Mouse (Mus musculus): ENCODE measurements at regions not wholly inside any gene's neighbourhood (a gene's known extent, or its start where the extent isn't known, plus 50 kb on each side); places are given as distances from the start of the nearest gene placed in this dataset.

DNA sequence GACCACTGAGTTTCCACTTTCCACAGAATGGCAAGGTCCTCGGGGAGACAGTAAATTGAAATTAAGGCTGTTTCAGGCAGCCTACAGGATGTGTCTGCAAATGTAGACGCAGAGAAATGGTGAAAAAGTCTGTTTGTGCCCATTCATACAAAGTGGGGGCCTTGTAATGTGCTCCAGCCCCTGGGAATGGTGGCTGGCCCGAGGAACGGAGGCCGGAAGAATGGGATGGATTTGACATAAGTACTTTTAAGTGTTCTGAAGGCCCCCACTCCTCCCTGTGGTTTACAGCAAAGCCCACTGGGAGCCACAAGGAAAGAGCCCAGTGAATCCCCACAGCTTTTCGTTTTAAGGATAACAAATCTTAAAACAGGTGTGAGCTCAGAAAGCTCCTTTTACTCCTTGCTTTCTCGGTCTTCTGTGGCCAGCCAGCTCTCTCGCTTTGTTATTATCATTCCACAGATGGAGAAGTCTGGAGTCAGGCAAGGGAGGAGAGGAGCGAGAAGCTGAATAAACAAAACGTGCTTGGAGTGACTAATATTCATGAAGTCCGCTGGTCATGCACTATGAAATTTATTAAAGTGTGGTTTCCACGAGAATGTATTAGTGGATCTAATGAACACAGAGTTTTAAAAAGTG lies 337.7 kb downstream of the Hlx start:
- DNase-seq, result no peak

DNA sequence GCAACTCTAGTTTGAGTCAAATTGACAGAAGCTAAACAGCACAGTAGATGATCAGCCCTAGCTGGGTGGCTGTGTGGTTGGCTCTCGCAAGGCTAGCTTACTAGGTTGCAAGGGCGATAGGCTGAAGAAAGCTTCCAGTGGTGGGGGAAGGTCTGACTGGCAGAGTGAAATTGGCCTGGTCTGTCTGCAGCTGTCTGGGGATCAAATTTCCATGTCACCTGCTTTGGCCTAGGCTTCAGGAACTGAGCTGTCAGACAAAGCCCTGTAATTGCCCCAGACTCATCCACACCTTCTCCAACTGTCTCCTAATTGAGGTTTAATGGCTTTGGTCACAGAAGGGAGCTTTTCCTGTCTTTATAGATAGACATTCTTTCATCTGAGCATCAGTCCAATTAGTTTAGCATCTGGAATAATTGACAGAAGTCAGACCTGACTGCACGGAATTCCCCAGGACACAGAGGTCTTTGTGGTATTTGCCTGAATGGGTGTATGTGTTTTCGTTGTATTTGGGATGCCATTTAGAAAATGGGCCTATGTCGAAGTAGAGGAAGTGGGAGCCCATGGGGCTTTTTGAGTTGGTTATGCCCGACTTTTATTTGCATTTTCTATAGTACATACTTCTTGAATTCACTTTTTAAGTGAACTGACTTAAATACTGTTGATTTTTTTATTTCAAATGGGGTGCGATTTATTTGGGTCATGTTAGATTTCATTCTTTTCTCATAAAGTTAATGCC lies 348.2 kb downstream of the Hlx start:
- DNase-seq, result no peak

DNA sequence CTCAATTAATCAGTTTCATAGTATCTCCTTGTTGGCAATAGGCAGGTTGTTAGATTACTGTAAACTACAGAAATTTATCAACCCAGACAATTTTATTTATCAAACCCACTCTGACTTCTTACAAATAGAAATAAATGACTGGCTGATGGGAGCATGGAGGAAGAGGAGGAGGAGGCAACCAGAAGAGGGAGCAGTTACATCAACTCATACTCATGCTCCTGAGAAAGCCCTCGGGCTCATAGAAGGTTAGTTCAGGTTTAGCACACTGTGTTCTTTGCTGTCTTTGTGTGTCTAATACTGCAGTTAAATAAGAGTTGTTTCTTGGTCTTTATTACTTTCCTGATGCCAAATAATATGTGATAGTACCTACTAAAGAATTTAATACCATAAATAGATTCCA lies 344.6 kb upstream of the 1700056E22Rik start:
- no peak for DNase-seq

DNA sequence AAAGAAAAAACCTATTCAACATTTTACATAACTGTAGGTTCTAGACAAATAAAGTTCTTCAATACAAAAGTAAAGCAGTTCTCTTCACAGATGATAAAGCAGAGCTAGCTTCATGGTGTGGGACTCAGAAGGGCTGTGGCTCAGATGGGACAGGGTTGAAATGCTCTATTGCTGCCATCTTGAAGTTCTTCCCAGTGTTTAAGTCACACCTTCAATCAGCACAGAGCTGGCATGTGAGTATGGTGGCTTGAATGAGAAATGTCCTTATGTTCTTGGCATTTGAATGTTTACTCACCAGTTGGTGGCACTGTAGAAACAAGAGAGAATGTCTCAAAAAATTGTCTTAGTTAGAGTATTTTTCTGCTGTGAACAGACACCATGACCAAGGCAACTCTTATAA lies 330.9 kb upstream of the 1700056E22Rik start:
- DNase-seq, result no peak

DNA sequence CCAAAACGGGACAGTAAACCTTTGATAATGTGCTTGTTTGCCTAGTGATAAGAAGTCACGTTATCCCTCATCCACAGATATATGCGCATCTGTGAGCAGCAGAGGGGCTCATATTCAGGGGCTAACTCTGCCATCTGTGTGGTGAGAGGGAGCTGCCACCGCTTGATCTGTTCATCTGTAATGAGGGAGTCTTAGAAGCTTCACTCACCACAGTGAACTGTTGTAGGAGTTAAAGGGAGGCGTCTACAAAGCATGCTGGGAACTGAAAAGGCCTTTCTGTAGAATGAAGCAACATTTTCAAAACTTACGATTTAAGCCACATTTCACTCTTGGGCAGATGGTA lies 324.1 kb upstream of the 1700056E22Rik start:
- DNase-seq, result no peak

DNA sequence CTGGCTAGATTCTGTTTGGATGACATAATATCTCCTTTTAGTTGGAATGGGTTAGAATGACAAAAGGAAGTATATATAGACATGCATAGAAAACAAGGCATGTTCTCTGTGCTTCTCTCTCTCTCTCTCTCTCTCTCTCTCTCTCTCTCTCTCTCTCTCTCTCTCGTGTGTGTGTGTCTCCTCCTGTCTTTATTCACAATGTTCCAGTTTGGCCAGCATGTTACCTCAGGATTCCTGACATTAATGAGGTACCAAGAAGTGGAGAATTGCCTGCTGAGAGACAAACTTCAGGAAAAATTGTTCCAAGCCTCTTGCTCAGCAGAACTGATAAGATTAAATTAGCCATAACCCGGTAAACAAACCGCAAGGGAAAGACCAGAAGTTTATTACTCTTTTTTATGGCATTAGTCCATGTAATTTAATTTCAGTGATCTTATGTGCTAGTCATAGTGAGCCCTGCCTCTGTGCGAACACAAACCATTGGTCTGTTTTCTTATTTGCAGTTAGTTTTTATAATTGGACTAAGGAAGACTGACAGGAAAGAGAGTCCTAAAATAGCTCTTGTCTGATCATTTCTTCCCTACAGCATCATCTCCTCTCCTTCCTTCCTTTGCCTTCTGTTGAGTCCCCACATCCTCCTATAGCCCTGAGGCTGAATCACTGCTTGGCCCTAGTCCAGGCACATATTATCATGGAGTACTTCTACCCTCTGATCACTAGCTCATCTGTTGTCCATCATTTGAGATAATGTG lies 323.5 kb upstream of the 1700056E22Rik start:
- peak; percentile 9 for DNase-seq

DNA sequence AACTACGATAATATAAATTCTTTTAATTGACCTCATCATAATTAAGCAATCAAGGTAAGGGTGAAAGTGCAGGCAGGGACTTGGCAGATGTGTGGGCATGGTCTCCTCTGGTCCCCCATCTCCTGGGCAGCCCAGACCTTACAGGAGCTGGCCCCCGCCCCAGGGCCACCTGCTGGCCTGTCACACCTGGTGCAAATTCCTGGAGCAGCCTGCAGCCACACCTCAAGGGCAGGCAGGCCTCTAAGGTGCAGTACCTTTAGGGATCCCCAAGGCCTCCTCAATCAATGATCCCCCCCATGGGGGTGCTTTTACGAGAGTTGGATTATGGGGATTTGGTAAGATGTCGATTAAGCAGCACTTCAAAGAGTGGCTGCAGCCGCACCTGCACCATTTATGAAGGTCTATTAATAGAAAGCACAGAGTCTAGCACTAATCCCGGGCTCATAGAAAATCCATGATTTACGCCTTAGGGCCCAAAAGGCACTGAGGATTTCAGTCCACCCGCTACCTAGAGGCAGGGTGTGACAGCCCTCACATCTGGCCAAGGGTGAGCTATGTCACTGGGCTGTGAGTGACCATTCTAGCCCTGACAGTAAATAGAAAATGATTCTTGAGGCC lies 319.8 kb upstream of the 1700056E22Rik start:
- DNase-seq, result no peak

DNA sequence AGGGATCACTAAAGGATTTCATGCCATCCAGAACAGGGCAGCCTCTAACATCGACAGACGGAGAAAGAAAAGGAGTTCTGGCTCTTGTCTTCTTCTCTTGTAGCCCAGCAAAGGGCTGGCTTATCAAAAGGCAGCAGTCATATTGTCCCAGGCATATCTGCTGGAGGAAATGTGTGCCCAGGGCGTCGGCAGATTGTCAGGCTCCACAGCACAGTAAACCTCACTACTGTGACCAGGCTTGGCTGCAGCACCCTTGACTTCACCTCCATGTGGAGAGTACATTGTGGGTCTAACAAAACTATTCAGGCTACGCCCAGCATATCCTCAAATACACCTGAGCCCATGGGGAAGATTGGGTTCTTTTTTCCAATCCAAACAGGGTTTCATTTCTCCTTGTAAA lies 317.7 kb upstream of the 1700056E22Rik start:
- no peak for DNase-seq

DNA sequence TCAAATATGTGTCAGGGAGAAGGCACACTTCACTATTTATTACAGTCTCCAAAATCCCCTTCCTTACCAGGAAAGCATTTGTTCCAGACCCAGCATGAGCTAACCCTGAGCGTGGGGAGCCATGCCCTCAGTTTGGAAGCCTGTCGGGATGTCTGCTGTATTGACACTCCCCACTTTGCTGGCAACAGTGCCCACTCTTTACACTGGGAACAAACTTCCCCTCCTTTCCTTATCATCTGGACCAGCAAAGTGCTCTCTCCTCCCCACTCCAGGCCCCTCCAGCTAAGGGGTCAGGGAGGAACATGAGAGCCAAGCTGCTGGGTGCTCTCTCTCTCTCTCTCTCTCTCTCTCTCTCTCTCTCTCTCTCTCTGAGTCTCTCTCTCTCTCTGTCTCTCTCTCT lies 310.7 kb upstream of the 1700056E22Rik start:
- DNase-seq, result no peak

DNA sequence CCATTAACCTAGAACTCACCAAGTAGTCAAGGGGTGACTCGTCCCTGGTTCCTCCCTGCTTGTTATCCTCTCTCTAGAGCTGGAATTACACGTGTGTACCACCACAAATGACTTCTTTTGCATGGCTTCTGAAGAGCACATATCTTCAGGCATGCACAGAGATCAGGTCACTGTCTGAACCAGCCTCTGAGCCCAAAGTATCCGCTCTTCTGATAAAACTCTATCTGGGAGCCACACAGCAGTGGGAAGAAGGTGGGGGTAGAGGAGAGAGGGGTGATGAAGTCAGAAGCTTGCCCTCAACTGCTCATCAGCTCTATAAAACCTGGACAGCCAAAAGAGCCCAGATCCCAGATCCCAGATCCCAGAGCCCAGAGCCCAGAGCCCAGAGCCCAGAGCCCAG lies 301.9 kb upstream of the 1700056E22Rik start:
- DNase-seq, result no peak

DNA sequence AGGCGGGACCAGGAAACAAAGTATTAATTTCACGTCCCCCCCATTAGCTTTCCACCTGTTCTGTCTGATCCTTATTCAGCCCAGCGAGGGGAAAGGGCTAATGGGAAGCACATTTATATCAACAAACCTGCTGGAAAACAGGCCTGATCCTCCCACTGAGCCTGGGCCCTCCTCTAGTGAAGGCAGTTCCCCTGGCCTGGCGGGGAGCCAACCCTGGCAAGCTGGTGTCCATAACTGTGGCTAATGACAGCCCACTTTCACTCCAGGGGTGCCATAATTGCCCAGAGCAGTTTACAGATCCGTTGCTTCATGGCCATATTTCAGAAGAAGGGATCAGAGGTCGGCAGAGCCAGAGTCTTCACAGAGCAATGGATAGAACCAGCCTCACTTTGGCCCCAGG lies 301.2 kb upstream of the 1700056E22Rik start:
- peak; percentile 12 for DNase-seq

DNA sequence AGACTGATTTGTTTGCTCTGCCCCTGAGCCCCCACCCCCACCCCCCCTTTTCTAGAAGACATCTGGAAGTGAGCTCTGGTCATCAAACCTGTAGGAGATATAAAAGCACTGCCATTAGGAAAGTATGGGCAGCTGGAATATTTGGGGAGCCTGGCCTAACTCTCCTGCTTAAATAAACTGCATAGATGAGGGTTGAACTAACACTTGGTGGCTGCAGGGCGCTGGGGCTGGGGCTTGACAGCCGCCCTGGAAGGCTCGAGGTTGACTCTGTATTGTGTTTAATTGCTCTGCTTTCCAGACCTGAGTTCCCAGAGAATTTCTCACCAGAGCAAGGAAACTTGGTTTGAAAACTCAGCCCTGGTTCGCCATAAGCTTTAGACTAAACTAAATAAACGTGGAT lies 300.7 kb upstream of the 1700056E22Rik start:
- DNase-seq, result no peak

DNA sequence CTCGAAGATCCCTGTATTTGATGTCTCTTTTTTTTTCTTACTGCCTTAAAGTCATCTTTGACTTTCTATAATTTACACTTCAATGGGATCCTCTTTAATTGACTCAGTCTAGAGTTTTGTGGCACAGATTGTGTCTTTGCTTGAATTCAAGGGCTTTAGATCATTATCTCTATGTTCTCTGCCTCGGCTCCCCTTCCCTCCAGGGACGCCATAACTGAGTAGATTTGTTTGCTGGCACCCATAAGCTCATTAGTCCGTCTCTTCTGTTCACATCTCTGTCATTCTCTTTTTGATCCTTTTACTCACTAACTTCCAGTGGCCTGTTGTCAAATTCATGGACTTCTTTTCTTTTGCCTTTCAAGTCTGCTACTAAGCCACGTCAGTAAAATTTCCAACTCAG lies 299.0 kb upstream of the 1700056E22Rik start:
- DNase-seq, result no peak

DNA sequence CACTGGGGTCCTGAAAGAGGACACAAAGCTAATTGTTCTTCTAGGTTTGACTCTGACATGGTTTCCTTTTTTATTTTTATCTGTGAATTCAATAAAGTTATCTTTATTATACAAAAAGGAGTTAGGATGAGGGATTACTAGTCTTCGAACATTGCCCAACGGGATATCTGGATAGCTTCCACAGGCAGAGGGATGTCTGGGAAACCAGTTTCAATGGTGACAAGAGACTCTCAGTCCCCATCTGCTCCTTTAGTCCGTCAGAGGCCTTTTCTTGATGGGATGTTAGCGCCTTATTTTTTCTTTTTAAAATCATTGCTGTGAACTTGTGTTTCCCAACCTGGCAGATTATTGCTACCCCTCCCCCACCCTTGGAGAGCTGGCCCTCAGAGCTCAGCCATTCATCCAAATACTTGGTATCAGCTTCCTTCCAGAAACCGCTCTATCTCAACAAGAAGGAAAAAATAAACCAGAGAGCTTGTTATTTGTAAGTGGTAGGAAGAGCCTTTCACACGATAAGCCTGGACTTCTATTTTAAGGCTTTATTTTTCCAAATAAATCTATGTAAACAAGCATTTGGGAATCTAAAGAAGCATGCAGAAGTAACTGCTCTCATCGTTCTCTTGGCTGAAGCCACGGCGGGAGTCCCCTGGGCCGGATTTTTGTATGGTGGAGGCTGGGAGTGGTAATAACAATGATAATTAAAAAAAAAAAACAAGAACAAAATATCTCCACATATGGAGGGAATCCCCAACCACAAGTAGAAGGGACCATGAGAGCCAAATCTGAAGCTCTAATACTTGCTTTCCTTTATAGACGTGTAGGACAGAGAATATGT lies 296.6 kb upstream of the 1700056E22Rik start:
- DNase-seq, result no peak

DNA sequence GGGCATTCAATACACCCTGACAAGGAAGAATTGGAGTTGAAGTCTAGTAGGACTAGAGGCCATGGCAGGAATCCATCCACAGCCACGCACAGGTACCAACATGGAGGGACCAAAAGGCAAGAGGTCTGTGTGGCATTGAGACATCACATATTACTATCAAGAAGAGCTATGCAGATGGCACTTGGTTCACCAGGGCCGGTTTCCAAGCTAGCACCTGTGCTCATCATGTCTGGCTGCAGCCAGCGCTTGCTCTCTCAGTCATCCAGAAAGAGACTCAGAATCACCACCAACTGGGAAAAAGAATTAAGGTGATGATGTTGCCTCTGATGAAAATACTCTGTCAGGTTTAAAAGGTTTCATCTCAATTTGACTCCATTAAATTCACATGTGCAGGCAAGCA lies 292.1 kb upstream of the 1700056E22Rik start:
- no peak for DNase-seq

DNA sequence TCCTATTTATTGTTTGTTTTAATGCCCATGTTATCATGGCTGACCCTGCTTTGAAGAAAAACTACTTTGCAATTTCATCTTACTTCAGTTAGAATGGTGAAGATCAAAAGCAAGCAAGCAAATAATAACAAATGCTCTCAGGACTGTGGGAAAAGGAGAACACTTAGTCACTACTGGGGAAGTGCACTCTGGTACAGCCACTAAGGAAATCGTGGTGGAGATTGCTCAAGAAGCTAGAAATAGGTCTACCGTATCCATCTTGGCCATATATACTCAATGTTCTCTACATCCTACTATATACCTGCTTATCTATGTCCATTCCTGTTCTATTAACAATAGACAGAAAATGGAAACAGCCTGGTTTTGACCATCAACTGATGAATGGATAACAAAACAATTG lies 290.1 kb upstream of the 1700056E22Rik start:
- DNase-seq, result no peak

DNA sequence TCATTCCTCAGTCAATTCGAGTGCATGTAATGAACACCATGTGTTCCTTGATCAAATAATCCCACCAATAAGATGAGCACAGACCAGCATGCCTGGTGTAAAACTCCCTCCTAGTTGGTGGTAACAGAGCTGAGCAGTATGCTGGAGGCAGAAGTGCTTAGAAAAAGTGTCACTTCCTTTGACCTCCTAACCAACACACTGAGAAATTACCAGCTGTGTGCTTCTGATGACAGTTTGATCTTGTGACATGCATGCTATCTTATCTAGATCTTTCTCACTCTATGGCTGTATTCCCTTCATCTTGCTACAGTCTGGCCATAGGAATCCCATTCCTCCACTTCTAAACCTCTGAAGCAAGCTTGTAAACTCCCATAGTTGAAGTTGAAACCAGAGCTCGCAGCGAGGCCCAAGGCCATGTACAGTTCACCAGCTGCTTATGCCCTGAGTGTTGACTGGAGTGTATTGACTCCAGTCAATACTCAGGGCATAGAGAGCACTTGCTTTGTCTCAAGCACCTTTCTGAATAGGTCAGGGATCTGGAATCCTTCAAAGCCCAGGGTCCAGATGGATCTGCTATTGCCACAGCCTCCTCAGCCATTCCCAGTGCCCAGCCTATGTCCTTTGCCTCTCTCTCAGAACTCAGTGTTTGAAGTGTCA lies 286.5 kb upstream of the 1700056E22Rik start:
- DNase-seq, result no peak

DNA sequence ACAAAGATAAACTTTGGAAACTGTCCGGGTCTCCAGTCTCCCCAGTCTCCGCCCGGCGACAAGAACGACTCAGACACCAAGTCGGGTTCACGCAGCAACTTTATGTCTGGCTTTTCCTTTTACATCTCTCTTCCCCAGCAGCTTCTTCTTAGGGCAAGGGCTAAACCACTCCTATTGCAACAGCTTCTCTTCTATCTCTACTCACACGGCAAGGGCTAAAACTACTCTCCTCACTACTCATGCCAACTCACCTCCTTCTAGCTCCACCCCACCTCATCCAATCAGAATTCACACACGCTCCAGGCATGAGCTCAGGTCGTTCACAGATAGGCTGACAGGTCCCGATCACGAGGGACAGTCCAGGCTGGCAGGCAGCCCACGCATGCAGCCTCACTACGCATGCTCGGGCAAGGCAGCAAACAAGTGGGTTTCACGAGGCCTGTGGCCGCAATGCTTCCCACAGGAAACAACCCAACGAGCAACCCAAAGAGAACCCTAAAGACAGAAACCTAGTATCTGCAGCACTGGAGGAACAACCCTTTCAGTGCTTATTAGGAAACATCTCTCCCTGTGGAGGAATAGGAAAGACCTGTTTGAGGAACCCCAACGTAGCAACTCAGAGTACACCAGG lies 276.2 kb upstream of the 1700056E22Rik start:
- DNase-seq, result no peak

DNA sequence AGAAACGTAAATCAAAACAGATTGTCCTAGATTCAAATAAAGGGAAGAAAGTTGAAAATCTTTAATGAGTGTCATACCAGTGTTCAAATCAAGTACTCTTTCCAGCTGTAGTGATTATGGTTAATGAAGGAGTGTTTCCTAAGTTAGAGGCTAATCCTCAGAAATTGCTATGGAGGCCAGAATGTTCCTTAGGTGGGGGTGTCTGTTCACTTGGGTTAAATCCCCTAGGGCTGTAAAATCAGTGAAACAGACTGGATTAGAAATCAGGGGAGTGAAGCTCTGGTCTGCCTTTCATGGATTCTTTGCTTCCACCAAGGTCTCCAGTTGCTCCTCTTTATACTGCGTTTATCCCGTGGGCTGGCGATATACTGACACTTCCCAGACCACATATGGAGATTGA lies 270.7 kb upstream of the 1700056E22Rik start:
- DNase-seq, result no peak

DNA sequence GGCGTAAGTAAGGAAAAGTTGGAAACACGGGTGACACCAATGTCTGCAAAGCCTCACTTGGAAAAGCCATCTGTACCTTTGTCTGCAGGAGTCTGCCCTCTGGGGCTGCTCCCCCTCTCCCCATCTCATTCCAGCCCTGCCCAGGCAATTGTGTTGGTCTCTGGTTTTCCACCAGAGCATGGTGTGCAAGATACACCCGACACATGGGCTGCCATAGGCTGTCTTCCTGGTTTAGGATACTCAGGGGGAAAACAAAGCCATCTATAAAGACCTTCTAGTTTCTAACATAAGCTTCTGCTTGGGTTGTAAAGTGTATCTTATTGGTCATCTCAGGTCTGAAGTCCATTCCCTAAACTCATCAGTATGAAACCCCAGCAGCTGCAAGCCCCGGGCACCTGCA lies 270.1 kb upstream of the 1700056E22Rik start:
- no peak for DNase-seq

DNA sequence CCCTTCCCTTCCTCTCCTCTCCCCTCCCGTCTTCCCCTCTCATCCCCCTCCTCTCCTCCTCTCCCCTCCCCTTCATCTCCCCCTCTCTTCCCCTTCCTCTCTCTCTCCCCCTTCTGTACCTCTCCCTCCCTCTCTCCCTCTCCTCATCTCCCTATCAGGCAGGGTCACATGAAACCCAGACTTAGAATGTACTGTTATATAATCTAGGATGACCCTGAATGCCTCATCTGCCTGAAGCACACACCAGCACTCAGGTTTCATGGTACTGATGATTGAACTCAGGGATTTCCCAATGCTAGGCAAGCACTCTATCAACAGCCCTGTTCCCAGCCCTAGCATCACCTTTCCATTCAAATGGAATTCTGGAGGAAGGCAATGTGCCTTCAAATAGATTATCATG lies 264.6 kb upstream of the 1700056E22Rik start:
- DNase-seq, result no peak

All from adrenal gland, postnatal 10 days (tissue).